Mouse (Mus musculus): ENCODE measurements around the gene Ppp1r3g. TPM values are rescaled to one million over a fixed set of nuclear protein-coding genes. Genes with fewer than 3 reads are reported as not detected.
A peak's percentile ranks its signal among the peaks of the same experiment; 100 is the strongest.

The Ppp1r3g gene
- total RNA-seq (2014; rRNA removed) (1.2 TPM in 2 replicates), polyA plus RNA-seq (2015; fragmentation: Nextera tagmentation; extraction: Ambion mirVana) (0.42 and 0.53 TPM in 2 replicates)

GRCm38 (mm10) chr13:35958539-35958938 lies at the start of gene Ppp1r3g:
Gene Ppp1r3g, plus strand, starts transcription at chr13:35958839.
- Histone ChIP-seq H3K9ac (no peak within 1 kb of the TSS), H3K4me2 (ENCODE audit: low read depth) (no peak within 1 kb of the TSS), H3K36me3 (ENCODE audit: insufficient read depth) (no peaks in the 10 kb centered on the region), H3K27ac (ENCODE audit: low read depth, low read length) (no peak within 1 kb of the TSS), H3K4me1 (ENCODE audit: insufficient read depth) (no peaks in the 10 kb centered on the region), H3K9me3 (ENCODE audit: low read length) (no peaks in the 10 kb centered on the region), H3K27me3 (ENCODE audit: insufficient read depth, low read length) (no peaks in the 10 kb centered on the region), H3K4me3 (ENCODE audit: low read depth, low read length) (no peak within 1 kb of the TSS)
- ATAC-seq (no peak), DNase-seq (no peak)
- WGBS = 94% methylated on average over 1 of the region's 1 CpGs
- TF ChIP-seq CTCF (IDR thresholded peaks at IDR 0.05; ENCODE audit: low read depth) = no peak

- no peaks in the 10 kb centered on the region for H3K4me1 ChIP-seq (ENCODE audit: insufficient read depth)
- 72% methylated on average over 1 of the region's 1 CpGs for WGBS
- no peak overlapping the region for H3K27ac ChIP-seq (ENCODE audit: low read depth, low read length)
- H3K4me3 ChIP-seq (ENCODE audit: low read depth, low read length) = no peak overlapping the region
- TF ChIP-seq CTCF (IDR thresholded peaks at IDR 0.05; ENCODE audit: low read depth) = no peak
- no peak overlapping the region for H3K9ac ChIP-seq
- H3K9me3 ChIP-seq (ENCODE audit: low read length) = no peaks in the 10 kb centered on the region
- no peak for DNase-seq
- no peak for ATAC-seq
- no peaks in the 10 kb centered on the region; the same call in 1 of the 2 replicates for H3K27me3 ChIP-seq (ENCODE audit: insufficient read depth, low read length)
- H3K36me3 ChIP-seq (ENCODE audit: insufficient read depth) = no peaks in the 10 kb centered on the region
- no peak overlapping the region for H3K4me2 ChIP-seq (ENCODE audit: low read depth)
Measured at GRCm38 (mm10) chr13:35911476-35911875, 47.2 kb upstream of the Ppp1r3g start.

- H3K4me2 ChIP-seq (ENCODE audit: low read depth) = no peak overlapping the region
- H3K27me3 ChIP-seq (ENCODE audit: insufficient read depth, low read length) = no peaks in the 10 kb centered on the region
- WGBS = 52% methylated on average over 2 of the region's 2 CpGs
- no peak overlapping the region for H3K4me3 ChIP-seq (ENCODE audit: low read depth, low read length)
- ATAC-seq (peak; percentile 77), DNase-seq (peak; percentile 83)
- no peak overlapping the region for H3K27ac ChIP-seq (ENCODE audit: low read depth, low read length)
- peaks cover 6% of the 10 kb centered on the region for H3K9me3 ChIP-seq (ENCODE audit: low read length)
- no peaks in the 10 kb centered on the region for H3K36me3 ChIP-seq (ENCODE audit: insufficient read depth)
- no peak overlapping the region for H3K9ac ChIP-seq
- TF ChIP-seq CTCF (IDR thresholded peaks at IDR 0.05; ENCODE audit: low read depth) = no peak
- H3K4me1 ChIP-seq (ENCODE audit: insufficient read depth) = no peaks in the 10 kb centered on the region
Measured at GRCm38 (mm10) chr13:35937991-35938390, 20.6 kb upstream of the Ppp1r3g start.

- no peaks in the 10 kb centered on the region for H3K36me3 ChIP-seq (ENCODE audit: insufficient read depth)
- DNase-seq = no peak
- H3K4me2 ChIP-seq (ENCODE audit: low read depth) = no peak overlapping the region
- no peak for TF ChIP-seq CTCF (IDR thresholded peaks at IDR 0.05; ENCODE audit: low read depth)
- 74% methylated on average over 18 of the region's 18 CpGs for WGBS
- H3K9me3 ChIP-seq (ENCODE audit: low read length) = peaks cover 2% of the 10 kb centered on the region
- no peaks in the 10 kb centered on the region for H3K4me1 ChIP-seq (ENCODE audit: insufficient read depth)
- no peak overlapping the region for H3K27ac ChIP-seq (ENCODE audit: low read depth, low read length)
- no peak for ATAC-seq
- H3K9ac ChIP-seq = no peak overlapping the region
- no peaks in the 10 kb centered on the region for H3K27me3 ChIP-seq (ENCODE audit: insufficient read depth, low read length)
- no peak overlapping the region for H3K4me3 ChIP-seq (ENCODE audit: low read depth, low read length)
Measured at GRCm38 (mm10) chr13:35939871-35940665, 18.6 kb upstream of the Ppp1r3g start.

GRCm38 (mm10) chr13:35940934-35941333 lies 17.7 kb upstream of the Ppp1r3g start:
- Histone ChIP-seq H3K27me3 (ENCODE audit: insufficient read depth, low read length) (no peaks in the 10 kb centered on the region), H3K9ac (no peak overlapping the region), H3K4me3 (ENCODE audit: low read depth, low read length) (no peak overlapping the region), H3K4me2 (ENCODE audit: low read depth) (no peak overlapping the region), H3K4me1 (ENCODE audit: insufficient read depth) (no peaks in the 10 kb centered on the region), H3K9me3 (ENCODE audit: low read length) (no peaks in the 10 kb centered on the region), H3K36me3 (ENCODE audit: insufficient read depth) (no peaks in the 10 kb centered on the region), H3K27ac (ENCODE audit: low read depth, low read length) (no peak overlapping the region)
- ATAC-seq (no peak), DNase-seq (no peak)
- no peak for TF ChIP-seq CTCF (IDR thresholded peaks at IDR 0.05; ENCODE audit: low read depth)
- WGBS = 86% methylated on average over 5 of the region's 5 CpGs

- peak; percentile 21; the same call in 1 of the 2 replicates for ATAC-seq
- no peaks in the 10 kb centered on the region for H3K9me3 ChIP-seq (ENCODE audit: low read length)
- no peaks in the 10 kb centered on the region for H3K27me3 ChIP-seq (ENCODE audit: insufficient read depth, low read length)
- H3K36me3 ChIP-seq (ENCODE audit: insufficient read depth) = no peaks in the 10 kb centered on the region
- TF ChIP-seq CTCF (IDR thresholded peaks at IDR 0.05; ENCODE audit: low read depth) = no peak
- H3K4me2 ChIP-seq (ENCODE audit: low read depth) = no peak overlapping the region
- H3K4me3 ChIP-seq (ENCODE audit: low read depth, low read length) = no peak overlapping the region
- 74% methylated on average over 20 of the region's 20 CpGs for WGBS
- H3K9ac ChIP-seq = no peak overlapping the region
- DNase-seq = no peak
- H3K4me1 ChIP-seq (ENCODE audit: insufficient read depth) = no peaks in the 10 kb centered on the region
- no peak overlapping the region for H3K27ac ChIP-seq (ENCODE audit: low read depth, low read length)
Measured at GRCm38 (mm10) chr13:35946659-35947353, 11.8 kb upstream of the Ppp1r3g start.

Data from forebrain, postnatal 0 days (tissue).